Mouse (Mus musculus): ENCODE results near the gene Adh7. TPM values are rescaled to one million over a fixed set of nuclear protein-coding genes. Genes with fewer than 3 reads are reported as not detected.

Adh7 gene
- under 1 TPM in 1 of 2 experiments, not detected in 1; 0.07 TPM for total RNA-seq (2021)

GRCm38 (mm10) chr3:138217631-138218264 is at the start of gene Adh7:
Adh7 (plus strand) TSS chr3:138217760.
- no peak for DNase-seq (ENCODE audit: extremely low spot score in 1 of 2, low spot score in 1 of 2)

- no peak for DNase-seq (ENCODE audit: extremely low spot score in 1 of 2, low spot score in 1 of 2)
Measured at GRCm38 (mm10) chr3:138173291-138173690, 44.3 kb upstream of the Adh7 start.

GRCm38 (mm10) chr3:138175551-138175950 is 42.0 kb upstream of the Adh7 start:
- DNase-seq (ENCODE audit: extremely low spot score in 1 of 2, low spot score in 1 of 2) = no peak

GRCm38 (mm10) chr3:138182019-138182418 is 35.5 kb upstream of the Adh7 start:
- DNase-seq (ENCODE audit: extremely low spot score in 1 of 2, low spot score in 1 of 2) = no peak

- DNase-seq (ENCODE audit: extremely low spot score in 1 of 2, low spot score in 1 of 2) = no peak
Measured at GRCm38 (mm10) chr3:138183371-138183770, 34.2 kb upstream of the Adh7 start.

GRCm38 (mm10) chr3:138185290-138185689 is 32.3 kb upstream of the Adh7 start:
- no peak for DNase-seq (ENCODE audit: extremely low spot score in 1 of 2, low spot score in 1 of 2)

- DNase-seq (ENCODE audit: extremely low spot score in 1 of 2, low spot score in 1 of 2) = no peak
Measured at GRCm38 (mm10) chr3:138185995-138186930, 31.3 kb upstream of the Adh7 start.

- no peak for DNase-seq (ENCODE audit: extremely low spot score in 1 of 2, low spot score in 1 of 2)
Measured at GRCm38 (mm10) chr3:138192260-138192659, 25.3 kb upstream of the Adh7 start.

GRCm38 (mm10) chr3:138193683-138194302 is 23.8 kb upstream of the Adh7 start, which contains the start of gene 4930579F01Rik:
4930579F01Rik (minus strand) TSS chr3:138193825.
- no peak for DNase-seq (ENCODE audit: extremely low spot score in 1 of 2, low spot score in 1 of 2)

- no peak for DNase-seq (ENCODE audit: extremely low spot score in 1 of 2, low spot score in 1 of 2)
Measured at GRCm38 (mm10) chr3:138197093-138197492, 20.5 kb upstream of the Adh7 start.

GRCm38 (mm10) chr3:138197556-138197955 is 20.0 kb upstream of the Adh7 start:
- DNase-seq (ENCODE audit: extremely low spot score in 1 of 2, low spot score in 1 of 2) = no peak

GRCm38 (mm10) chr3:138197973-138198721 is 19.4 kb upstream of the Adh7 start:
- peak; percentile 84 to 98 for DNase-seq (ENCODE audit: extremely low spot score in 1 of 2, low spot score in 1 of 2)

GRCm38 (mm10) chr3:138198722-138199068 is 18.9 kb upstream of the Adh7 start:
- DNase-seq (ENCODE audit: extremely low spot score in 1 of 2, low spot score in 1 of 2) = no peak

GRCm38 (mm10) chr3:138208821-138209220 is 8.7 kb upstream of the Adh7 start:
- DNase-seq (ENCODE audit: extremely low spot score in 1 of 2, low spot score in 1 of 2) = no peak

GRCm38 (mm10) chr3:138210432-138211075 is 7.0 kb upstream of the Adh7 start:
- DNase-seq (ENCODE audit: extremely low spot score in 1 of 2, low spot score in 1 of 2) = no peak

- DNase-seq (ENCODE audit: extremely low spot score in 1 of 2, low spot score in 1 of 2) = no peak
Measured at GRCm38 (mm10) chr3:138212431-138212951, 5.1 kb upstream of the Adh7 start.

GRCm38 (mm10) chr3:138215395-138215989 is 2.1 kb upstream of the Adh7 start:
- no peak for DNase-seq (ENCODE audit: extremely low spot score in 1 of 2, low spot score in 1 of 2)

- no peak for DNase-seq (ENCODE audit: extremely low spot score in 1 of 2, low spot score in 1 of 2)
Measured at GRCm38 (mm10) chr3:138216091-138216490, 1.5 kb upstream of the Adh7 start.

GRCm38 (mm10) chr3:138221116-138221515 is 3.6 kb downstream of the Adh7 start:
- DNase-seq (ENCODE audit: extremely low spot score in 1 of 2, low spot score in 1 of 2) = no peak

All from layer of hippocampus, postnatal 25 days (tissue).